Mouse (Mus musculus): ENCODE results near the gene Ckb. TPM values are rescaled to one million over a fixed set of nuclear protein-coding genes. Genes with fewer than 3 reads are reported as not detected.

Ckb gene
- polyA plus RNA-seq, 1 experiment from 2014 or later: 206 TPM

Other genes starting within 250 kb of the Ckb start
- 9.8 and 11.7 TPM in 2 replicates for gene Tnfaip2, start 229.9 kb downstream of the Ckb start, polyA plus RNA-seq (2014; fragmentation: Nextera tagmentation; extraction: Ambion mirVana)
- gene Gm266, start 186.5 kb downstream of the Ckb start, polyA plus RNA-seq (2014; fragmentation: Nextera tagmentation; extraction: Ambion mirVana): 24.4 and 25.3 TPM in 2 replicates
- 433 and 445 TPM in 2 replicates for gene Eif5, start 134.3 kb downstream of the Ckb start, polyA plus RNA-seq (2014; fragmentation: Nextera tagmentation; extraction: Ambion mirVana)
- gene Mark3, start 97.8 kb downstream of the Ckb start, polyA plus RNA-seq (2014; fragmentation: Nextera tagmentation; extraction: Ambion mirVana): 47.0 and 47.2 TPM in 2 replicates
- gene Trmt61a, start 5.8 kb upstream of the Ckb start, polyA plus RNA-seq (2014; fragmentation: Nextera tagmentation; extraction: Ambion mirVana): 5.8 and 7.9 TPM in 2 replicates
- 59.0 and 61.5 TPM in 2 replicates for gene Bag5, start 40.9 kb upstream of the Ckb start, polyA plus RNA-seq (2014; fragmentation: Nextera tagmentation; extraction: Ambion mirVana)
- 46.6 and 48.0 TPM in 2 replicates for gene Apopt1, start 40.9 kb upstream of the Ckb start, polyA plus RNA-seq (2014; fragmentation: Nextera tagmentation; extraction: Ambion mirVana)
- 128 and 137 TPM in 2 replicates for gene Klc1, start 86.5 kb upstream of the Ckb start, polyA plus RNA-seq (2014; fragmentation: Nextera tagmentation; extraction: Ambion mirVana)
- 8.5 and 11.7 TPM in 2 replicates for gene Xrcc3, start 141.5 kb upstream of the Ckb start, polyA plus RNA-seq (2014; fragmentation: Nextera tagmentation; extraction: Ambion mirVana)
- gene Zfyve21, start 141.8 kb upstream of the Ckb start, polyA plus RNA-seq (2014; fragmentation: Nextera tagmentation; extraction: Ambion mirVana): 119 and 122 TPM in 2 replicates
- 15.3 and 17.2 TPM in 2 replicates for gene Ppp1r13b, start 235.8 kb upstream of the Ckb start, polyA plus RNA-seq (2014; fragmentation: Nextera tagmentation; extraction: Ambion mirVana)

All from embryonic facial prominence, embryonic 14.5 days (tissue).